Mouse (Mus musculus) v-Abl transformed pro-B cells (cell line): Measurements from ENCODE around the gene Adam22.
"Not testable (repeated sequence)": the region's sequence is repeated elsewhere in the genome, so short reads cannot be mapped to it uniquely, and the experiment has no call there.

Source experiments
- in situ Hi-C, 2 experiments: fragments of 400-800 bp; cut with MboI; formaldehyde crosslinking; loops; one replicate each; pipeline ENCODE4 v1.15.1; 2025; ENCODE audit not compliant: unreplicated experiment in 2 of 2

The Adam22 gene

GRCm38 (mm10) chr5:8063207-8063606, 304.8 kb downstream of the Adam22 start:
- in situ Hi-C loops, result loop anchor here (25.0 kb wide), 3 partner anchors 349 to 1024 kb away; partner anchors contain the start of genes Dbf4 (in 2 of the 2) and Slc25a40 (in 2 of the 2)

GRCm38 (mm10) chr5:8062469-8062868, 305.5 kb downstream of the Adam22 start:
- in situ Hi-C loops, result loop anchor here (25.0 kb wide), 3 partner anchors 350 to 1025 kb away; partner anchors contain the start of genes Dbf4 (in 2 of the 2) and Slc25a40 (in 2 of the 2)

- in situ Hi-C loops, result loop anchor here (5.0 to 25.0 kb wide), 5 partner anchors 101 to 1029 kb away; partner anchors contain the start of genes Dbf4 (in 2 of the 2) and Slc25a40 (in 2 of the 2)
Measured at GRCm38 (mm10) chr5:8058056-8058455, 309.9 kb downstream of the Adam22 start.

GRCm38 (mm10) chr5:8057018-8057323, 311.0 kb downstream of the Adam22 start:
- in situ Hi-C loops, result loop anchor here (5.0 to 25.0 kb wide), 5 partner anchors 100 to 1030 kb away; partner anchors contain the start of genes Dbf4 (in 2 of the 2) and Slc25a40 (in 2 of the 2)

GRCm38 (mm10) chr5:8056141-8057017, 311.6 kb downstream of the Adam22 start:
- in situ Hi-C loops, result loop anchor here (5.0 to 25.0 kb wide), 5 partner anchors 99 to 1031 kb away; partner anchors contain the start of genes Dbf4 (in 2 of the 2) and Slc25a40 (in 2 of the 2)

- in situ Hi-C loops, result loop anchor here (5.0 to 25.0 kb wide), 5 partner anchors 98 to 1032 kb away; partner anchors contain the start of genes Dbf4 (in 2 of the 2) and Slc25a40 (in 2 of the 2)
Measured at GRCm38 (mm10) chr5:8055721-8056129, 312.2 kb downstream of the Adam22 start.

GRCm38 (mm10) chr5:8053827-8054226, 314.1 kb downstream of the Adam22 start:
- in situ Hi-C loops, result loop anchor here (10.0 to 25.0 kb wide), 4 partner anchors 99 to 1033 kb away; partner anchors contain the start of genes Dbf4 (in 2 of the 2) and Slc25a40 (in 2 of the 2)

GRCm38 (mm10) chr5:8045855-8046254, 322.1 kb downstream of the Adam22 start, which contains the start of gene Sri:
Gene Sri, plus strand, starts transcription at chr5:8046078.
- in situ Hi-C loops, result no loop called here

- in situ Hi-C loops, result not testable (repeated sequence)
Measured at GRCm38 (mm10) chr5:8034596-8034995, 333.4 kb downstream of the Adam22 start.
